Mouse (Mus musculus): ENCODE measurements at regions not wholly inside any gene's neighbourhood (a gene's known extent, or its start where the extent isn't known, plus 50 kb on each side); places are given as distances from the start of the nearest gene placed in this dataset.

DNA sequence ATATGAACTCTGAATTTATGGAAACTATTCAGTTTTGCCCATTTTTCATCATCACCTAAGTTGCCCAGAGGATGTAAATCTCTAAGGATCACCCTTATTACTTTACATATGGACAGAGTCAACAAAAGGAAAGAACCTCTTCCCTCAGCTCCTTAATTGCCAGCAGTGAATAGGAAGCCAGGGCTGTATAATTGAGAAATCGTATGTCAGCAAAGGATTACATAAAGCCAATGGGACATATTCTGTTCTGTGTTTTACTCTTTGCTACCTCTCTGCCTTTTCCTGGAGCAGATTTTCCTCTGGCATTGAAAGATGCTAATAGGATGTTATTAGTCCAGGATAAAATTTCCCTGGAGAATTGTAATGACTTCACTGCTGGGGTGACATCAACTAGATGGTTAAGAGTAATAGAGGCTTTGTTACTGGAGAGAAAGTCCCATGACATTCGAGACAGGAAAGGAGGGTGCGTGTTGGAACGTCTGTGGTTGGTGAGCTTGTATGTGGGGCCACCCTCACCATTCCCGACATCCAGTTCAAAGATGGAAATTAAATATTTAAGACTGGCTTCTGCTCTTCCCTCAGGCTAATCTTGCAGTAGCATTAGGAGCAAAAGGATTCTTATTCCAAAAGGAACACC is 510.6 kb downstream of the Gm16223 start:
- no peak for DNase-seq (ENCODE audit: extremely low spot score in 1 of 2, low spot score in 1 of 2)

GRCm38 (mm10) chr5:42620698-42621097 is 552.9 kb downstream of the Gm16223 start:
- DNase-seq (ENCODE audit: extremely low spot score in 1 of 2, low spot score in 1 of 2): no peak

GRCm38 (mm10) chr5:42636162-42636823 is 568.5 kb downstream of the Gm16223 start:
- no peak for DNase-seq (ENCODE audit: extremely low spot score in 1 of 2, low spot score in 1 of 2)

GRCm38 (mm10) chr5:42656460-42656859 is 576.5 kb upstream of the Cpeb2 start:
- no peak for DNase-seq (ENCODE audit: extremely low spot score in 1 of 2, low spot score in 1 of 2)

GRCm38 (mm10) chr5:42659994-42660393 is 573.0 kb upstream of the Cpeb2 start:
- no peak for DNase-seq (ENCODE audit: extremely low spot score in 1 of 2, low spot score in 1 of 2)

DNA sequence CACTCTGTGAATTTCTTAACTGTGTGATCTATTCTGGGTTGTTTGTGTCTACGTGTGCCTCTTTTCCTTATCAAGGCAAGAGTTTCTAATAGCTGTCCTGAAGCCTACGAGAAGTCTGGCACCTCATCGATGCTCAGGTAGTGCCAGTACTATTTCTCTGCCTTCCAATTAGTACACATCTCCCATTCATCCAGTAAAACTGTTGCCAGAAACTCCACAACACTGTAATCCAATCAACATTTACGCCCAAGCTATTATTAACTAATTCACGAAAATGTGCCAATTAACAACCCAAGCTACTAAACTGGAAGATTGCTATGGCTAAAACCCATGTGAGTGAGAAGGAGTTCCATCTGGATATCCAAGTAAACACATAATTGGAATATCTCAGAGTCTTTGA is 553.4 kb upstream of the Cpeb2 start:
- DNase-seq (ENCODE audit: extremely low spot score in 1 of 2, low spot score in 1 of 2): no peak

GRCm38 (mm10) chr5:42685356-42686057 is 547.5 kb upstream of the Cpeb2 start:
- DNase-seq (ENCODE audit: extremely low spot score in 1 of 2, low spot score in 1 of 2): no peak

DNA sequence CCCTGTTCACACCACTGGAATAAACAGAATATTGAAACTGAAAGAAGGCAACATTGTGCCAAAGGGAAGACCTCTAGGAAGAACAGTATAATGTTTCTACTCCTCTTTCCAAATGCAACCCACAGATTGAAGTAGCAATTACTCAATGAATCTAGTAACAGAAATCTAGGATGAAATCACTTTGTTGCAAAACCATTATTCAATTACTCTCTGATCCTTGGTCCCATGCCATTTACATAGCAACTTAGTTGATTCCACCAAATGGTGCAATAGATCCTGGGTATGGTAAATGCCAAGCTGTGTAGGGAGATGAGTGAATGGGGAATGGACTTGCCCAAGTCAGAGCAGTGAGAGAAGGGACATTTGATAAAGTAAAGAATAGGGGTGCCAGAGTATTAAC is 545.8 kb upstream of the Cpeb2 start:
- no peak for DNase-seq (ENCODE audit: extremely low spot score in 1 of 2, low spot score in 1 of 2)

Data from layer of hippocampus, postnatal 25 days (tissue).